ENCODE assay signal across 22 mouse cellular contexts in the genomic region with DNA sequence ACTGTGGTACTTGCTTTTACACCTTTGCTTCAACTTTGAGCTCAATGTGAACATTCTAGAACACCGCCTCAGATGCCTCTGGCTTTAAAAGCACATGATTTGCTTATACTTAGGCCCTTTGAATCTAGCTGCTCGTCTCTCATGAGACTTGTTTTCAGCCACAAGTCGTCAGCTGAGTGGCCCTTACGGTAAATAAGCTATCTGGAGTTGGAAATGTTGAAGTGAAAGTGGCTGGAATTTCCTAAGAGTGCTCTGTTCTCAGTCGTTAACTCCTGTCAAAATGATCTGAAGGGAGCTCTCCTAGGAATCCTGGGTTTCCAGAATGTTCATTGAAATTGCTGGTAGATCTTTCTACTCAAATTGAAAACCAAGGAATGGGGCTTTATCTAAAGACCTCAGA.
"Had no signal": no experiment of that assay in that cellular context is flagged by ENCODE, and none has a peak within 500 bp of the region (broad histone marks: within the 10 kb centered on the region; RNA-seq: fewer than 3 reads in every experiment).

No protein-coding gene starts in this region.

- H3K4me3 ChIP-seq: heart, adult 2 months; heart, embryonic 13.5 days; heart, embryonic 15.5 days; hindbrain, embryonic 13.5 days; hindbrain, embryonic 15.5 days; layer of hippocampus, adult 2 months; left cerebral cortex, adult 2 months; limb, embryonic 10.5 days; limb, embryonic 12.5 days had no signal

- H3K27ac ChIP-seq: heart, adult 2 months; heart, embryonic 13.5 days; heart, embryonic 15.5 days; hindbrain, embryonic 13.5 days; hindbrain, embryonic 15.5 days; hindbrain, postnatal 0 days; layer of hippocampus, adult 2 months; left cerebral cortex, adult 2 months; limb, embryonic 10.5 days; limb, embryonic 12.5 days had no signal

- H3K4me1 ChIP-seq: heart, embryonic 15.5 days; hindbrain, embryonic 13.5 days; hindbrain, embryonic 15.5 days; limb, embryonic 10.5 days; limb, embryonic 12.5 days had no signal

- DNase-seq: gastrocnemius, postnatal 14 days; gastrocnemius, postnatal 36 days; heart, adult 11 months; heart, adult 2 months; heart, postnatal 14 days; heart, postnatal 36 days; kidney, adult 11 months; kidney, adult 2 months; kidney, adult 9 months; kidney, postnatal 10 days; kidney, postnatal 25 days; kidney, postnatal 4 days; liver had no signal
